Mouse (Mus musculus) hindbrain, embryonic 10.5 days (tissue): ENCODE results near the gene Arhgap17. TPM values are rescaled to one million over a fixed set of nuclear protein-coding genes. Genes with fewer than 3 reads are reported as not detected.

Experiments used
- DNase-seq: peaks from one replicate; pipeline ENCODE4 v3.0.0-alpha.2; 2017; ENCODE audit warnings: low spot score
- H3K27ac ChIP-seq: fragments of 300-500 bp; sonication (generic); 2 replicates; pipeline ENCODE4 v1.5.1; 2016; ENCODE audit warnings: mild to moderate bottlenecking, moderate library complexity
- H3K27me3 ChIP-seq: fragments of 300-500 bp; sonication (generic); 2 replicates; pipeline ENCODE4 v1.6.1; 2016; ENCODE audit warnings: mild to moderate bottlenecking; ENCODE audit not compliant: poor library complexity, insufficient read depth, severe bottlenecking
- H3K36me3 ChIP-seq: fragments of 300-500 bp; sonication (generic); 2 replicates; pipeline ENCODE4 v1.6.1; 2016; ENCODE audit warnings: mild to moderate bottlenecking, moderate library complexity
- H3K4me1 ChIP-seq: fragments of 300-500 bp; sonication (generic); replicated peaks from 2 replicates; pipeline ENCODE4 v1.6.1; 2016; ENCODE audit warnings: mild to moderate bottlenecking
- H3K4me3 ChIP-seq: fragments of 300-500 bp; sonication (generic); 2 replicates; pipeline ENCODE4 v1.5.1; 2016; ENCODE audit warnings: mild to moderate bottlenecking, moderate library complexity
- H3K9me3 ChIP-seq: fragments of 300-500 bp; sonication (generic); 2 replicates; pipeline ENCODE4 v1.6.1; 2016; ENCODE audit warnings: mild to moderate bottlenecking, moderate library complexity
- WGBS: fragments of 180-500 bp; shearing (Covaris S2); methylation state at CpG from one replicate; pipeline ENCODE4 v1.1.7; 2016; 5-methylcytosine and 5-hydroxymethylcytosine counted together
- polyA plus RNA-seq: library from polyadenylated mRNA; unstranded; fragments of >200 nt; fragmentation: Nextera tagmentation; extraction: Ambion mirVana; gene quantifications from 2 replicates; pipeline ENCODE4 v1.2.1, GENCODE M21; 2016

Arhgap17 gene
- polyA plus RNA-seq, 1 experiment from 2014 or later: 31.4 TPM

DNA sequence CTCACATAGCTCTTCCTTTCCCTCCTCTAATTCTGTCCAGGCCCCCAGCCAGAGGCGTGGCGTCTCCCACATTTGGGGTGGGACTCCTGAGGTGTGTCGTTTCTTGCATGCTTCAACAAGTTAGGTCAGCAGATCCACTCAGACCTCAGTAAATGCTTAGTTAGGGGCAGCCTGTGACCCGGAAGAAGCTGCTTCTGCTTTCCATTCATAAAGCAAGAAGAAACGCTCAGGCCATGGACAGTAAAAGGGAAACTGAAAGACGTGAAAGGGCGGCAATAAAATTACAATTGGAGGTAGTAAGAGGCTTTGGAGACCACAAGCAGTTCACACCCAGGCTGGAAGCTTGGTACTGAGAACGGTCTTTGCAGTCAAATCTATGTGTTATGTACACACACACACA lies 27.7 kb upstream of the Arhgap17 start:
- no peak overlapping the region for H3K4me3 ChIP-seq
- no peaks in the 10 kb centered on the region for H3K4me1 ChIP-seq
- 85% methylated on average over 8 of the region's 8 CpGs for WGBS
- H3K36me3 ChIP-seq: peaks cover 31% of the 10 kb centered on the region
- DNase-seq: no peak
- H3K9me3 ChIP-seq: no peaks in the 10 kb centered on the region
- H3K27ac ChIP-seq: no peak overlapping the region
- H3K27me3 ChIP-seq: no peaks in the 10 kb centered on the region

- Histone ChIP-seq H3K36me3 (peaks cover 29% of the 10 kb centered on the region), H3K4me1 (no peaks in the 10 kb centered on the region), H3K27me3 (no peaks in the 10 kb centered on the region), H3K27ac (no peak overlapping the region), H3K4me3 (no peak overlapping the region), H3K9me3 (no peaks in the 10 kb centered on the region)
- WGBS: 90% methylated on average over 5 of the region's 5 CpGs
- DNase-seq: no peak
These were observed 27.2 kb upstream of the Arhgap17 start for GRCm38 (mm10) chr7:123396900-123397299.

GRCm38 (mm10) chr7:123394271-123394670 lies 24.6 kb upstream of the Arhgap17 start:
- Histone ChIP-seq H3K36me3 (peaks cover 36% of the 10 kb centered on the region), H3K4me3 (no peak overlapping the region), H3K9me3 (no peaks in the 10 kb centered on the region), H3K4me1 (no peaks in the 10 kb centered on the region), H3K27me3 (no peaks in the 10 kb centered on the region), H3K27ac (no peak overlapping the region)
- DNase-seq: no peak
- WGBS: 96% methylated on average over 6 of the region's 6 CpGs

GRCm38 (mm10) chr7:123389686-123390280 lies 20.1 kb upstream of the Arhgap17 start:
- no peak for DNase-seq
- WGBS: 90% methylated on average over 6 of the region's 6 CpGs
- Histone ChIP-seq H3K27ac (no peak overlapping the region), H3K36me3 (peaks cover 74% of the 10 kb centered on the region), H3K27me3 (no peaks in the 10 kb centered on the region), H3K4me3 (no peak overlapping the region), H3K9me3 (no peaks in the 10 kb centered on the region), H3K4me1 (no peaks in the 10 kb centered on the region)

- no peaks in the 10 kb centered on the region for H3K4me1 ChIP-seq
- H3K27ac ChIP-seq: no peak overlapping the region
- H3K9me3 ChIP-seq: no peaks in the 10 kb centered on the region
- no peak for DNase-seq
- H3K36me3 ChIP-seq: peaks cover 58% of the 10 kb centered on the region
- WGBS: 82% methylated on average over 11 of the region's 11 CpGs
- H3K27me3 ChIP-seq: no peaks in the 10 kb centered on the region
- no peak overlapping the region for H3K4me3 ChIP-seq
These were observed 16.1 kb upstream of the Arhgap17 start for GRCm38 (mm10) chr7:123385693-123386407.

DNA sequence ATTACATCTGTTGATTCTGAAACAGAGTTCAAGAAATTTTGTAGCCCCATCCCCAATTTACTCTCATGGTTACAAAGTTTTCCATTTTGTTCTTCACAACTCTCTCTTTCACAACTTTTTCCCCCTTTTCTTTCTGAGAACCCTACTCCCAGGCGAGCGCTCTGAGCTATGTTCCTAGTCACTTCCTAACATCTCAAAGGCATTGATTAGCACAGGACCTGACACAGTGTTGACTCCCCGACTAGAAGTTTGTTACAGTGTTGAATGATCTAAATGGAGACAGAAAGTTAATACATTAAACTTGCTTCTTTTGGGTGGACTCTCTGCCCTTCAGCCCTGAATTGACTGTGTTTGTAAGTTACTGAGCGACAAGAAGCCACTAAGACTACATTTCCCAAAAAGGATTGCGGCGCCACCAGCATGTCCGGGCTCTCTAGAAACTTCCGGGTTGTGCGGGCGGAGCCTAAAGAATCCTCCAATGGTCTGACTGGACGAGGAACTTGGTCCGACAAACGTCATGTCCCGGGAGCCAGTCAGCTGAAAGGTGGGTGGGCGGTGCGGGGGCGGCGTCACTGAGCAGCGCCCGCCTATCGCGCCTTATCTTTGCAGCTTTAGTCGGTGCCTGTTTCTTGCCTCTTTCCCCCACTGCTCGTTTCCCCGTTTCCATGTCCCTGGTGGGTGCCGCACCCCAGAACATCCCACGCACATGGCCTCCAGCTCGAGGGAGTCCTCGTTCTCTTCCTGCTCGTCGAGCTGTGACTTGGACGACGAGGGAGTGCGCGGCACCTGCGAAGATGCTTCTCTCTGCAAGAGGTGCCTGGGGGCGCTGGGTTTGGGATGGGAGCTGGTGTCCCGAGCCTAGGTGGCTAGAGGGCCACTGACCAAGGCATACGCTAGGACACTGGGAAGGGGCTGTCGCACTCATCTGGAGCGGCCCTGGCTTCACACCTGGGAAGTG lies 8.0 kb upstream of the Arhgap17 start:
- Histone ChIP-seq H3K4me1 (peaks cover 19% of the 10 kb centered on the region), H3K9me3 (no peaks in the 10 kb centered on the region), H3K36me3 (0 out of 2 replicates have a peak, but pooled peaks cover 2% of the 10 kb centered on the region), H3K27me3 (no peaks in the 10 kb centered on the region), H3K4me3 (peak overlapping the region; percentile 83), H3K27ac (peak overlapping the region; percentile 86)
- 4% methylated on average over 41 of the region's 41 CpGs for WGBS
- DNase-seq: peak; percentile 96

GRCm38 (mm10) chr7:123371501-123371900 lies 1.8 kb upstream of the Arhgap17 start:
- Histone ChIP-seq H3K27ac (no peak overlapping the region), H3K4me1 (peaks cover 36% of the 10 kb centered on the region), H3K27me3 (no peaks in the 10 kb centered on the region), H3K4me3 (no peak overlapping the region), H3K9me3 (no peaks in the 10 kb centered on the region), H3K36me3 (no peaks in the 10 kb centered on the region)
- 65% methylated on average over 3 of the region's 3 CpGs for WGBS
- no peak for DNase-seq

DNA sequence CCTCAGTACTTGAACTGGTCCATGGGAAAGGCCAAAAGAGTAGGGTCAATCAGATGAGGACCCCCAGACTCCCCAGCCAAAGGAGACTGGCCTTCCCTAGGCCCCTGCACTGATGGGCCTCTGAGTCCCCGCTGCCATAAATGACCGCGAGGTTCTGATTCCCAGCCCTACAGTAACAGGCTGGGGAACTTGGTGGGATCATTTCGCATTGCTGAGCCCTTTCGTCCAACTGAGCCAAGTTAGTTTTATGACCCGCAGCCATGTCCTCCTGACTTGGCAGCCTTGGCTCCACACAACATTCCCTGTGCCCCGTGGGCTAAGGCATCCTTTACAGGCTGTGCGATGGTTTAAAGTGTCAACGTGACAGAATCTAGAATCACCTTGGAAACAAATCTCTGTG lies 985 bp upstream of the Arhgap17 start:
- no peaks in the 10 kb centered on the region for H3K27me3 ChIP-seq
- H3K9me3 ChIP-seq: no peaks in the 10 kb centered on the region
- H3K27ac ChIP-seq: peak overlapping the region; percentile 97
- peaks cover 43% of the 10 kb centered on the region for H3K4me1 ChIP-seq
- peak overlapping the region; percentile 82 for H3K4me3 ChIP-seq
- H3K36me3 ChIP-seq: peaks cover under 1% of the 10 kb centered on the region; the same call in 1 of the 2 replicates
- no peak for DNase-seq
- WGBS: 48% methylated on average over 9 of the region's 9 CpGs

DNA sequence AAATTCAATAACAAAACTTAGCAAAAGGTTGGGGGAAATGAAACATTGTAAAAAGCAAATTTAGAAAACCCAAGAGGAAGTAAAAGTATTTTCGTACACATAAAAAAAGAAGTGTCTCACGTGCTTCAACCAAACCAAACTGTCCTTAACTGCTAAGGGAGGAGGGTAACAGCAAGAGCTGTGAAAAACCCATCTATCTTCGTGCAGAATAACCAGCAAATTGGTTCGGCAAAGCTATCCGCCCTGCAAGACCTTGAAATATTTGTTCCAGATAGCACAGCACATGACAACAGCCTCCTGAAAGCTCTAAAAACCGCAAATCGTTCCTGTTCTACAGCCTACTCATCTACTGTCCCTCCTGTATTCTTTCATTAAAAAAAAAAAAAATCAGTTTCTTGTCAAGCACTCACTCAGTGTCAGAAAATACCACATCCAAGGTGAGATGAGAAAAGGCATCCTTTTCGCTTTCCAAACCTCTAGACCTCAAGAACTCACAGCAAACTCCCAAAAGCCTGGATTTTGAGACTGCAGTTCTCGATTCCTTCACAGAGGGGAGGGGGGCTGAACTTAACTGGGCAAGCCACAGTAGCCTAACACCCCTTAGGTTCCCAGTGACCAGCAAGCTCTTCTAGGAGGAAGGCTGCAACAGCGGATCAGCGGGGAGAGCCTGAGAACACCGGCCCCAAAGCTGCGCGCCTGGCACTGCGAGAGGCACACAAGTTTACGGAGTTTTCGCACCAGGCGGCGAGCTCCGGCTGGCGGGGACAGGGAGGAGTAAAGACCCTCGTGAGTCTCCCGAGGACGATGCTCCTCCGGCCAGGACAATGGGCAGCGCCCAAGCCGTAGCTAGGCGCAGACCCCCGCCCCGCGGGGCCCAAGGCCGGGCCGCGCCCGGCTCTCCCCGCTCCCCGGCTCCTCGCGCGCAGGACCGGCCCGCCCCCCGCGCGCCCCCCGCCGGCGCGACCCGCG lies 653 bp downstream of the Arhgap17 start:
- peak overlapping the region; percentile 82 for H3K4me3 ChIP-seq
- DNase-seq: no peak
- peaks cover 46% of the 10 kb centered on the region for H3K4me1 ChIP-seq
- no peaks in the 10 kb centered on the region for H3K27me3 ChIP-seq
- 4% methylated on average over 51 of the region's 51 CpGs for WGBS
- peaks cover 10% of the 10 kb centered on the region; the same call in 1 of the 2 replicates for H3K36me3 ChIP-seq
- peak overlapping the region; percentile 97 for H3K27ac ChIP-seq
- H3K9me3 ChIP-seq: no peaks in the 10 kb centered on the region

DNA sequence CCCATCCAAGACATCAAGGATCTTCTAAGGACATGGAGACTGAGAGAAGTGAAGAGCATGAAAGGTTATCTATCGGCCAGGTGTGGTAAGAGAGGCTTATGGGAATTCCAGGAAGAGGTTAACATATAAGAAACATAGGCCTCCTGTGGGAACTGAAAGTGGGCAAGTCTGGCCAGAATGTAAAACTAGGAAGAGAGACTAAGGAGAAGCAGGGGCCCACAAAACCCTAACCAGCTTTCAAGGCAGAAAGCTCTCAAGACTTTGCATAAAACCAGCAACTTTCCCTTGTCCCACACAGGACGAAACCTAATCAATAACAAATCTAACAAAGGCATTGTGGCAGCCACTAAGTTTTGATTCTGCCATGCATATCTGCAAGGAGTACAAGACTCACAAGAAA lies 1.5 kb downstream of the Arhgap17 start:
- Histone ChIP-seq H3K9me3 (no peaks in the 10 kb centered on the region), H3K4me3 (peak overlapping the region; percentile 82), H3K4me1 (peaks cover 46% of the 10 kb centered on the region), H3K36me3 (peaks cover 10% of the 10 kb centered on the region; the same call in 1 of the 2 replicates), H3K27me3 (no peaks in the 10 kb centered on the region), H3K27ac (no peak overlapping the region)
- 75% methylated on average over 2 of the region's 2 CpGs for WGBS
- DNase-seq: no peak

DNA sequence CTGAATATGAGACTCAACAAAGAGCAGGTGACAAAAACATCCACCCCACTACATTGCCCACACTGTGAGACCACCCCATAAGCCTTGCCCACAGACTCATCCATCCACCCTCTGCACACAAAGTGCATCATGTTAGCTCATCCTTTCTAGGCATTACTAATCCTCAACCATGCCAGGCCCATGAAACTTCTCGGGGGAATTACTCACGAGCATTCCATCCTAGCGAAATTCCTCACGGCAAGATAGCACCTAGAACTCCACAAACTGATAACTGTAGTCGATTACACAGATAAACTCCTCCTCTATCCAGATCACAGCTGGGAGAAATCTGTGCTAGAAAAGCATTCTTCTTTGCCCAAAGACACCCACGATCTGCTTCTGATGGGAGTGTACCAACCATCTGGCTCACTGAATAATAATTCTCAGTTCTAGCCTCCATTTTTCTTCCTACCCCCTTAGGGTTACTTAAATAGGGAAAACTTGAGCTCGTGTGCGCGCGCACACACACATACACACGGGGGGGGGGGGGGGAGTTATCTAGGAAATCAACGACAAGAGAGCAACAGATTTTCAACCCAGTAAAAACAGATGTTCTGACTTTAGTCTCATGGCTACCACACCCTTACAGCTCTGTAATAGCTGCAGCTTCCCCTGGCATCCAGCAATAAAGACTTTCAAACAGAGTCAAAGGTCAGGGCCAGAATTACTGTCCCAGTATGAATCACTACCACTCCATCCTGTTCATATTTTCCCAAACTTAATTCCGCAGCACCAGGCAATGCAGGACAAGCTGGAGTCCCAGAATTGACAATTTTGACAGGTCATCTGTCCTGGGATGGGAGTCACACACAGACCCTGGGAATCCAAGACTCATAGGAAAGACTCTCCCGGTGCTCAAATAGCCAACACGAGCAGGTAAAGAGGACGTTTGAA lies 2.2 kb downstream of the Arhgap17 start:
- Histone ChIP-seq H3K4me3 (peak overlapping the region; percentile 82), H3K36me3 (peaks cover 10% of the 10 kb centered on the region; the same call in 1 of the 2 replicates), H3K4me1 (peaks cover 46% of the 10 kb centered on the region), H3K27me3 (no peaks in the 10 kb centered on the region), H3K27ac (no peak overlapping the region), H3K9me3 (no peaks in the 10 kb centered on the region)
- no peak for DNase-seq
- 88% methylated on average over 16 of the region's 16 CpGs for WGBS
